Mouse (Mus musculus) c-Kit-negative CD71-positive TER-119-positive erythroid progenitor cells, embryonic 14.5 days (primary cell): ENCODE data around the gene Ube2e2.
"Not testable (repeated sequence)": the region's sequence is repeated elsewhere in the genome, so short reads cannot be mapped to it uniquely, and the experiment has no call there.

Source experiments
- DNase-seq: peaks from one replicate; pipeline ENCODE4 v3.0.0-alpha.2; 2013; ENCODE audit warnings: low read depth, low spot score

Gene Ube2e2

GRCm38 (mm10) chr14:18637739-18638138, 256.3 kb downstream of the Ube2e2 start:
- DNase-seq = no peak

GRCm38 (mm10) chr14:18628170-18628569, 265.9 kb downstream of the Ube2e2 start:
- no peak for DNase-seq

GRCm38 (mm10) chr14:18618603-18619002, 275.5 kb downstream of the Ube2e2 start:
- no peak for DNase-seq

- no peak for DNase-seq
These were observed 292.1 kb downstream of the Ube2e2 start for GRCm38 (mm10) chr14:18601927-18602326.

GRCm38 (mm10) chr14:18586239-18587034, 307.6 kb downstream of the Ube2e2 start:
- no peak for DNase-seq

GRCm38 (mm10) chr14:18581735-18582134, 312.3 kb downstream of the Ube2e2 start:
- no peak for DNase-seq

GRCm38 (mm10) chr14:18574756-18575155, 319.3 kb downstream of the Ube2e2 start:
- no peak for DNase-seq

- DNase-seq = no peak
These were observed 319.8 kb downstream of the Ube2e2 start for GRCm38 (mm10) chr14:18574130-18574721.

- DNase-seq = no peak
These were observed 320.6 kb downstream of the Ube2e2 start for GRCm38 (mm10) chr14:18573286-18573956.

GRCm38 (mm10) chr14:18572852-18573251, 321.2 kb downstream of the Ube2e2 start:
- no peak for DNase-seq

- no peak for DNase-seq
These were observed 324.5 kb downstream of the Ube2e2 start for GRCm38 (mm10) chr14:18569615-18570014.

- DNase-seq = not testable (repeated sequence)
These were observed 329.1 kb downstream of the Ube2e2 start for GRCm38 (mm10) chr14:18564999-18565398.

GRCm38 (mm10) chr14:18555287-18555686, 338.8 kb downstream of the Ube2e2 start:
- DNase-seq = no peak

- DNase-seq = no peak
These were observed 339.5 kb downstream of the Ube2e2 start for GRCm38 (mm10) chr14:18554627-18554988.

- no peak for DNase-seq
These were observed 340.0 kb downstream of the Ube2e2 start for GRCm38 (mm10) chr14:18553987-18554626.

- no peak for DNase-seq
These were observed 346.5 kb downstream of the Ube2e2 start for GRCm38 (mm10) chr14:18547541-18547940.

- DNase-seq = not testable (repeated sequence)
These were observed 355.0 kb downstream of the Ube2e2 start for GRCm38 (mm10) chr14:18539092-18539491.

GRCm38 (mm10) chr14:18530899-18531298, 363.2 kb downstream of the Ube2e2 start:
- no peak for DNase-seq

GRCm38 (mm10) chr14:18530496-18530895, 363.6 kb downstream of the Ube2e2 start:
- DNase-seq = no peak
